Mouse (Mus musculus) limb, embryonic 14.5 days (tissue): ENCODE data around the gene Ass1. TPM values are rescaled to one million over a fixed set of nuclear protein-coding genes. Genes with fewer than 3 reads are reported as not detected.

Experiments used
- ATAC-seq: fragments of 200-750 bp; cut with Nextera tagmentation; 2 replicates; pipeline ENCODE4 v1.8.0; 2017; ENCODE audit warnings: low read depth, moderate number of reproducible peaks, moderate TSS enrichment; ENCODE audit not compliant: low FRiP score
- DNase-seq: peaks from one replicate; pipeline ENCODE4 v3.0.0-alpha.2; 2015; ENCODE audit warnings: low spot score
- H3K27ac ChIP-seq: fragments of 300-500 bp; sonication (generic); replicated peaks from 2 replicates; pipeline ENCODE4 v1.5.1; 2014; ENCODE audit warnings: low read depth, mild to moderate bottlenecking, low read length, moderate library complexity, mixed read lengths
- H3K27me3 ChIP-seq: fragments of 300-500 bp; sonication (generic); 2 replicates; pipeline ENCODE4 v1.6.1; 2014; ENCODE audit warnings: low read length, mixed read lengths; ENCODE audit not compliant: control insufficient read depth, insufficient read depth
- H3K36me3 ChIP-seq: fragments of 300-500 bp; sonication (generic); 2 replicates; pipeline ENCODE4 v1.6.1; 2014; ENCODE audit warnings: mild to moderate bottlenecking, low read length, moderate library complexity, mixed read lengths; ENCODE audit not compliant: control insufficient read depth, insufficient read depth
- H3K4me1 ChIP-seq: fragments of 300-500 bp; sonication (generic); 2 replicates; pipeline ENCODE4 v1.6.1; 2014; ENCODE audit warnings: antibody characterized with exemption, low read length, mixed read lengths; ENCODE audit not compliant: control insufficient read depth, insufficient read depth
- H3K4me2 ChIP-seq: fragments of 300-500 bp; sonication (generic); replicated peaks from 2 replicates; pipeline ENCODE4 v1.6.1; 2014; ENCODE audit warnings: low read depth, mild to moderate bottlenecking, low read length, moderate library complexity; ENCODE audit not compliant: severe bottlenecking
- H3K4me3 ChIP-seq: fragments of 300-500 bp; sonication (generic); replicated peaks from 2 replicates; pipeline ENCODE4 v1.5.1; 2014; ENCODE audit warnings: low read length
- H3K9ac ChIP-seq: fragments of 300-500 bp; sonication (generic); 2 replicates; pipeline ENCODE4 v1.6.1; 2014; ENCODE audit warnings: mild to moderate bottlenecking, low read depth, low read length, moderate library complexity; ENCODE audit not compliant: severe bottlenecking
- H3K9me3 ChIP-seq: fragments of 300-500 bp; sonication (generic); 2 replicates; pipeline ENCODE4 v1.6.1; 2016; ENCODE audit warnings: low read length; ENCODE audit not compliant: control insufficient read depth
- POLR2A ChIP-seq: fragments of 200-500 bp; IDR thresholded peaks from 2 replicates; pipeline ENCODE4 v1.8.0; 2012; ENCODE audit warnings: inconsistent platforms, mild to moderate bottlenecking, moderate library complexity, borderline replicate concordance; ENCODE audit not compliant: insufficient read depth, insufficient read length; ENCODE audit errors: extremely low read depth
- WGBS: fragments of 180-500 bp; shearing (Covaris S2); extraction: QIAGEN DNeasy Blood & Tissue Kit; methylation state at CpG from one replicate; pipeline ENCODE4 v1.1.7; 2014; 5-methylcytosine and 5-hydroxymethylcytosine counted together
- polyA plus RNA-seq, 2 experiments: library from polyadenylated mRNA; depleted of rRNA in 1 of 2; stranded (reverse) in 1 of 2; unstranded in 1 of 2; fragments of >200 nt; fragmentation: Nextera tagmentation in 1 of 2; extraction: Ambion mirVana in 1 of 2; gene quantifications; 2 replicates each; pipeline versions ENCODE4 v1.2.1 to v1.2.3; 2012 to 2014

The Ass1 gene
- polyA plus RNA-seq, 2 experiments, result 17.1 to 27.1 TPM

GRCm38 (mm10) chr2:31435567-31435966 is 34.4 kb upstream of the Ass1 start:
- H3K27ac ChIP-seq, result no peak overlapping the region
- no peaks in the 10 kb centered on the region for H3K27me3 ChIP-seq
- no peaks in the 10 kb centered on the region for H3K36me3 ChIP-seq
- WGBS, result 39% methylated on average over 6 of the region's 6 CpGs
- H3K4me3 ChIP-seq, result no peak overlapping the region
- TF ChIP-seq POLR2A, result no peak
- DNase-seq (no peak), ATAC-seq (no peak)
- H3K4me1 ChIP-seq, result no peaks in the 10 kb centered on the region
- H3K9ac ChIP-seq, result no peak overlapping the region
- no peaks in the 10 kb centered on the region for H3K9me3 ChIP-seq
- H3K4me2 ChIP-seq, result no peak overlapping the region

GRCm38 (mm10) chr2:31437480-31438245 is 32.3 kb upstream of the Ass1 start:
- Histone ChIP-seq H3K27me3 (no peaks in the 10 kb centered on the region), H3K9me3 (no peaks in the 10 kb centered on the region), H3K4me1 (no peaks in the 10 kb centered on the region), H3K27ac (no peak overlapping the region), H3K36me3 (no peaks in the 10 kb centered on the region), H3K4me2 (no peak overlapping the region), H3K4me3 (no peak overlapping the region), H3K9ac (no peak overlapping the region)
- TF ChIP-seq POLR2A, result no peak
- ATAC-seq (no peak), DNase-seq (no peak)
- 49% methylated on average over 13 of the region's 14 CpGs for WGBS

- no peak for TF ChIP-seq POLR2A
- Histone ChIP-seq H3K4me1 (0 out of 2 replicates have a peak, but pooled peaks cover 4% of the 10 kb centered on the region), H3K4me3 (no peak overlapping the region), H3K27ac (no peak overlapping the region), H3K9me3 (no peaks in the 10 kb centered on the region), H3K4me2 (no peak overlapping the region), H3K9ac (no peak overlapping the region), H3K36me3 (no peaks in the 10 kb centered on the region), H3K27me3 (no peaks in the 10 kb centered on the region)
- DNase-seq (no peak), ATAC-seq (no peak)
- 82% methylated on average over 6 of the region's 6 CpGs for WGBS
These were observed 30.4 kb upstream of the Ass1 start for GRCm38 (mm10) chr2:31439576-31439975.

- Histone ChIP-seq H3K9me3 (no peaks in the 10 kb centered on the region), H3K4me2 (no peak overlapping the region), H3K27ac (no peak overlapping the region), H3K4me3 (no peak overlapping the region), H3K9ac (no peak overlapping the region), H3K27me3 (no peaks in the 10 kb centered on the region), H3K36me3 (no peaks in the 10 kb centered on the region), H3K4me1 (0 out of 2 replicates have a peak, but pooled peaks cover 4% of the 10 kb centered on the region)
- WGBS, result 36% methylated on average over 11 of the region's 11 CpGs
- no peak for DNase-seq
- no peak for ATAC-seq
- TF ChIP-seq POLR2A, result no peak
These were observed 27.4 kb upstream of the Ass1 start for GRCm38 (mm10) chr2:31442480-31443160.

DNA sequence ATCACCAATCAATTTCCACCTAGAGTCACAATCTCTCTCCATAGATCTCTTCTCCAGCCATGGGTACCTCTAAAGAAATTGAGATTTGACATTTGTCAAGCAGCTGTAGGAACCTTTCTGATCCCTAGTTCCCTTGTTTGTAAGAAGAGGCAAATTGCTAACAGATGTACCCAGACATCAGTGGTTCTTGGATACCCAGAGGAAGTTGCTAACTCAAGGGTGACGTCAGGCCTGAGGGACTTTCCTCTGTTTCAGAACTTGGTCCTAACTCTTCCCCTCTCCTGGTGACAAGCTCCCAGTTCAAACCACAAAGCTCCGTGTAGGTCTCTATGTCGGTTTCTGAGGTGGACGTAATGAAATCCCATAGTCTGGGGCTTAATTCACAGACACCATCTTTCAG is 24.0 kb upstream of the Ass1 start:
- H3K9me3 ChIP-seq, result no peaks in the 10 kb centered on the region
- no peak overlapping the region for H3K4me3 ChIP-seq
- DNase-seq (no peak), ATAC-seq (no peak)
- no peak for TF ChIP-seq POLR2A
- no peak overlapping the region for H3K27ac ChIP-seq
- WGBS, result 62% methylated on average over 4 of the region's 4 CpGs
- no peaks in the 10 kb centered on the region for H3K27me3 ChIP-seq
- no peak overlapping the region for H3K9ac ChIP-seq
- peaks cover 14% of the 10 kb centered on the region; the same call in 1 of the 2 replicates for H3K4me1 ChIP-seq
- no peaks in the 10 kb centered on the region for H3K36me3 ChIP-seq
- H3K4me2 ChIP-seq, result no peak overlapping the region
